Mouse (Mus musculus) 3134 (cell line): ENCODE measurements around the gene Gmeb1.
A peak's percentile ranks its signal among the peaks of the same experiment; 100 is the strongest.
"Not testable (repeated sequence)": the region's sequence is repeated elsewhere in the genome, so short reads cannot be mapped to it uniquely, and the experiment has no call there.

Experiments used
- DNase-seq: peaks from one replicate; pipeline ENCODE4 v3.0.0-alpha.2; 2011; ENCODE audit warnings: low spot score; ENCODE audit not compliant: insufficient read length; ENCODE audit errors: extremely low read depth

Gene Gmeb1

DNA sequence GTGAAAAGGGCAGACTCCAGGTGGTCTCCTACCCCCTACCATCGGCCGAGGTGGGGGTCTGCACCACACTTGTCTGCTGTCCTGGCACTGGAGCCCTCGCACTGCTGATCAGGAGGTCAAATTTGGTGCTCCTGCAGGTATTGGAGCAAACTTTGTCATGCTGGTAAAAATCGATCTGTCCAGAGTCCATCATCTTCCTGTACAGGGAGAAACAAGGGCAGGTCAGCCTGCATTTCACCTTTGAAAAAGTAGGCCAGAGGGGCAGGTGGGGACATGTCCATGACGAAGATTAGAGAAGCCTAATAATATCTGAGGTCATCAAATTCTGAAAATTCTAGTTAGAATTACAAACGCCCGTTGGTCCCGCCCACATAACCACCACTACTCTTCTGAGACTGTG lies 26.7 kb downstream of the Gmeb1 start:
- DNase-seq = no peak

DNA sequence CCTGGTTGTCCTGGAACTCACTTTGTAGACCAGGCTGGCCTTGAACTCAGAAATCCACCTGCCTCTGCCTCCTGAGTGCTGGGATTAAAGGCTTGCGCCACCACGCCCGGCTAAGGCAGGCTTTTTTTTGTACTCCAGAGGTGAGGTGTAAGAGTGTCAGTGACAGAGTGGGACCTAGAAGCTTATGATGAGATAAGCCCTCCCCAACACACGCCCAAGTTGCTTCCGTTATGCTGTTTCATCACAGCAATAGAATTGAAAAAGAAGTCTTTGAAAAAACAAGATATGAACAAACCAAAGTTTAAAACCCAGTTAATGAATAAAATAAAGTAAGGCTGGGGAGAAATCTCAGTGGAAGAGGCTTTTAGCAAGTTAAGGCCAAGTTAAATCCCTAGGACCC lies 31.0 kb downstream of the Gmeb1 start:
- no peak for DNase-seq

DNA sequence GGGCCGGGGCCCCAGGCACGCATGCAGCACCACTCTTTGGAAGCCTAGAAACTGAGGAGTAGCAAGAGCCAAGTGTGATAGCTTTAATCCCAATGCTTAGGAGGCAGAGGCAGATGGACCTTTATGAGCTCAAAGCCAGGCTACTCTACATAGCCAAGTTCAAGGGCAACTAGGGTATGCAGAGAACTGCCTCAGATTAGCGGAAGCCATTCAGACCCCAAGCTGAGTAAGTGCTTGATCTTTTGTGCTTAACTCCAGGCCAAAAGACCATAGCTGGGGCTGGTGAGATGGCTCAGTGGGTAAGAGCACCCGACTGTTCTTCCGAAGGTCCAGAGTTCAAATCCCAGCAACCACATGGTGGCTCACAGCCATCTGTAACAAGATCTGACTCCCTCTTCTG lies 39.4 kb downstream of the Gmeb1 start:
- not testable (repeated sequence) for DNase-seq

DNA sequence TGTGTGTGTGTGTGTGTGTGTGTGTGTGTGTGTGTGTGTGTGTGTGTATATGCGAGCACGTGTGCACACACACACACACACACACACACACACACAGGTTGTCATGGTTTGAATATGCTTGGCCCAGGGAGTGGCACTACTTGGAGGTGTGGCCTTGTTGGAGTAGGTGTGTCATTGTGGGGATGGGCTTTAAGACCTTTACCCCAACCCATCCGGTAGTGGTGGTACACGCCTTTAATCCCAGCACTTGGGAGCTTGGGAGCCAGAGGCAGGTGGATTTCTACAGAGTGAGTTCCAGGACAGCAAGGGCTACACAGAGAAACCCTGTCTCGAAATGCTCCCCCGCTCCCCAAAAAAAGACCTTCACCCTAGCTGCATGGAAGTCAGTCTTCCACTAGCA lies 43.0 kb downstream of the Gmeb1 start:
- not testable (repeated sequence) for DNase-seq

DNA sequence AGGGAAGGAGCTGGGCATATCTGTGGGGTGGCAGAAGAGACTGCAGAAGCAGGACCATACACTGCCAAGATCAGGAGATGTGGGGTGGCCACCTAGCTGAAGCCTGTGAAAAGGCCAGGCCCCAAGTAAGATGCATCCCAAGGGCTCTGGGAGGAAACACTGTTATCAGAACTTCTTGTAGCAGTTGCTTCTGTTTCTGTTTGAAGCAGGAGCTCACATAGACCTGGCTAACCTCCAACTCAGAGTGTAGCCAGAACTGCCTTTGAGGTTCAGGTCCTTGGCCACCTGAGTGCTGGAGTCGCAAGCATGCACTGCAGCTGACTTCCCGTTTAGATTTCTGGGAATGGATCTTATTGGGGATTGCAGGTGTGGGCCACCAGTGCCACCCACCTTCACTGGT lies 43.6 kb downstream of the Gmeb1 start:
- DNase-seq = no peak

DNA sequence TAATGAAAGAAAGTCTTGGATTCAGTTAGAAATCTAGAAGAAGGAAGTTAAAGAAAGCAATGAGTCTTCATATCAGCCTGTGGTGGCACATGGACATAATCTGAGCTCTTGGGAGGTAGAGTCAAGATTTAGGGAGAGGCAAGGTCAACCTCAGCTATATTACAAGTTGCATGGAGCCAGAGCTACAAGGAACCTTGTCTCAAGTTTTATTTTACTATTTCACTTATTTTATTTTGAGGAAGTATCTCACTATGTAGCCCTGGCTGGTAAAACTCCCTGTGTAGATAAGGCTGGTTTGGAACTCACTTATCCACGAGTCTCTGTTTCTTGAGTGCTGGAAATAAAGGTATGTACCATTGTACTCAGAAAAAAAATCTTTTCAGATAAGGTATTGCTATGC lies 44.8 kb downstream of the Gmeb1 start:
- DNase-seq = no peak

DNA sequence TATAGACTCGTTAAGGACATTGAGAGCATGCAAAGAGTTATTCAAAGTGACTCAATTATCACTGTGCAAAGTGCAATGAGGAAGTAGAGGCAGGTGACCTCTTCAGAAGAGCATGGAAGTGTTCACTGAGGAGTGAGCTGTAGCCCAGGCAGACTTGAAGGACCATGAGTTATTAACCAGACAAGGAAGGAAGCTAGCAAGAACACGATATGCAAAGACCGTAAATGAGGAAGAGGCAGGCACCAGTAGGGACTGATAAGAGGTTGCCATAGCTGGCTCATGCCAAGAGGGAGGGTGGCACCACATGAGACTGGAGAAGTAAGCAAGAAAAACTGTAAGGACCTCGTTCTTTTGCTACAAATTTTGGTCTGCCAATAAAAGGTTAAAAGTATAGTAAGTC lies 46.6 kb downstream of the Gmeb1 start:
- DNase-seq = no peak

DNA sequence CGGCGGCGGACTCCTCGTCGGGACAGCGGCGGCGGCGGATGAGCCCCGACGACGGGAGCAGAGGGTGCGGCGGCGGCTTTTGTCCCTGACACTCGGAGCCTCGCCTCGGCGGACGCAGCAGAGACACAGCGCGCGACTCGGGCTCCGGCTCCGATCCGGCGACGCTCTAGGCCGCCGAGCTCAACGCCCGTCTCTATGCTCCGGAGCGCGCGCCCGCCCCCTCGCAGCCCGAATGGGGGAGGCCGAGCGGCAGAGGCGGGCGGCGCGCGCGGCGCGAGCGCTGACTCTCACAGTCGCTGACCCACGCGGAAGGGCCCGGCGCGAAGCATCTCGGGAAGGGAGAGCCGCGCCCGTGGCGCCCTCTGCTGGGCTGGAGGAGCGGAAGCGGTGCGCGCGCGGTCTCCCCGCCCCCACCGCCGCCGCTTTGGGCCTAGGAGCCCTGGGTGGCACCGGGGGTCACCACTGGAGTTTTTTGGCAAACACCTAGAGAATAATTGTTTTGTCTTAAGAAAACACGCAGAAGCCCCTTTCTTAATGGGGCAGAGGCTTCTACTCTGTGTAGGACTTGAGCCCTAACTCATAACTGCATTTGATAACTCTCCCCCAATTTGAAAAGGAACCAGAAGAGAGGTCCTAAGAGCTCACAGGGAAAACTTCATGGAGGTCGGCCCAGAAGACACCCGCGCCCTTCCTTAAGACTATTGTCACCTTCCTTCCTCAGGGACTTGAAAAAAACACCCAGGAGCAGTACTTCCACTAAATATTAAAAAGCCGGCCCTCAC lies 49.3 kb downstream of the Gmeb1 start, which contains the start of gene Ythdf2:
Gene Ythdf2, minus strand, starts transcription at position 351 of the 782 bp plus-strand sequence.
- DNase-seq = peak; percentile 93

DNA sequence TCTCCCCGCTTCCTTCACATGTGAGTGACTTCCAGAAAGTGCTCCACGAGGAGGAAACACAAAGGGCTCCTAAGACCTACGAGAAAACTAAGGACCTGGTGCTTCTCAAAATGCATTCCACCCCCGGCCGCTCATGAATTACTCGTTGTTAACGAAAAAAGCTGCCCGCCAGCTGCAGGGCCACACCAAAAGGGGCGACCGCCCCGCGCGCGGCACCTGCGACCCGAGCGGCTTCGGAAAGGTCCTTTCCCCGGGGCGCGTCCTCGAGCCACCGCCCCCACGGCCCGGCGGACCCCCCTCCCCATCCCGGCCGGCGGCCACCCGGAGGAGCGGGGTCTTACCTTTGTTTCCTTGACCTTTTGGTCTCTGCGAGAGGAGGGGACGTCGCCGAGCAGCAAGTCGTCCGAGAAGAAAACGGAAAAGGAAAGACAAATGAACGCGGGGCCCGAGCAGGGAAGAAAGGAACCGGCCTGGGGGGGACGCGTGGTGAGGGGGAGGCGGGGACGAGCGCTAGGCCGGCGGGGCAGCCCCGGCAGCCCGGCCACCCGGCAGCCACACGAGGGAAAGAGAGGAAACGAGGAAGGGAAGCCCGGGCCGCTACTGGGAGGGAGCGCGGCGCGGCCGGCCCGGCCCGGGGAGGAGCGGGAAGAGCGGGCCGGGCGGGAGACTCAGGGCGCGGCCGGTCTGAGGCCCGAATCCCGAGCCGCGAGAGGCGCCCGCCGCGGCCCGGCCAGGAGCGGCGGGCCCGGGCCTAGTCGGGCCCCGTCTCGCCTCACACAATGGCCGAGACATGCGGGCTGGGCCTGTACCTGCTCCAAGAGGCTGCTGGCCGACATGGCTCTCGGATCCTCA lies 50.1 kb downstream of the Gmeb1 start:
- peak; percentile 26 for DNase-seq

DNA sequence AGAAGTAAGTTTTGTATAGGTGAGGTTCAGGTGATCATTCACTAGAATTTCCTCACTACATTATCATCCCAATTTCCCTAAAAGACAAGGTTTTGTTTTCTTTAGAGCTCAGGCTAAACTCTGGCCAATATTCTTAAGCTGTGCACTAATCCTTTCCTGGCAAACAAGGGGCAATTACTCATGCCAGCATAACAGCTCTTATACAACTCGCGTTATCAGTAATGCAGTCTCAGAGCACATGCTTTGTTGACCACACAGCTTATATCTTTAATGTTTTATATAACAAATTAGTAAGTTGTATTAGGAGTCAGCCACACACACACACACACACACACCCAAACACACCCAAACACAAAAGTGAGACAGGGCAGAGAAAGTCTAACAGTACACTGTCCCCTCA lies 51.1 kb downstream of the Gmeb1 start:
- DNase-seq = no peak

DNA sequence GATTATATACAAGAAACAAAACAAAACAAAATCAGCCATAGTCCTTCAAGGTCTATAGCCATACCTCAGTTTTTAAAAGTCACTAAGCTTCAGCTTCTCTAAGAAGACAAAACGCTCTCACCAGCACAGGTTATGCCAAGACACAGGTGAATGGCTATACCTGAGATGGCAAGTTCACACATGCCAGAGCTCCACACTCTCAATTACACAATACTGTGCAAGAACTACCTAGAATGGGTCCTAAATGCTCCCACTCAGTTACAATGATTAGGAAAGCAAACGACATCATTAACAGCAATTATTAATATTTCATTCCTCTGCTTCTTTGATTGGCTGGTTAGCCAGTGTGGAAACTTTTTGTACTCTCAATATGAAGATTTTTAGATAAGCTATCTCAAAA lies 52.1 kb downstream of the Gmeb1 start:
- no peak for DNase-seq

DNA sequence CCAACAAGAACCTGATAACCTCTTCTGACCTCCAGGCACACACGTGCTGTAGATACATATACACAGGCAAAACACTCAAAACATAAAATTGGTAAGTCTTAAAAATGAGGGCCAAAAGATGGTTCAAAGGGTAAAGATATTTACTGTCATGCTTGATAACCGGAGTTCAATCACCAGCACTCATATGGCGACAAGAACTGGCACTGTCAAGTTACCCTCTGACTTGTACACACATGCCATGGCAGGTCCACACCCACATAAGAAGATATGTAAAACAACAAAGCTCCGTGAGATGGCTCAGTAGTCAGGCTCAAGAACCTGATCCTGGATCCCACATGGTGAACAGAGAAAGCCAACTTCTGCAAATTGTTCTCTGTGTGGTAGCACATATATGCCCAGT lies 54.1 kb downstream of the Gmeb1 start:
- no peak for DNase-seq

DNA sequence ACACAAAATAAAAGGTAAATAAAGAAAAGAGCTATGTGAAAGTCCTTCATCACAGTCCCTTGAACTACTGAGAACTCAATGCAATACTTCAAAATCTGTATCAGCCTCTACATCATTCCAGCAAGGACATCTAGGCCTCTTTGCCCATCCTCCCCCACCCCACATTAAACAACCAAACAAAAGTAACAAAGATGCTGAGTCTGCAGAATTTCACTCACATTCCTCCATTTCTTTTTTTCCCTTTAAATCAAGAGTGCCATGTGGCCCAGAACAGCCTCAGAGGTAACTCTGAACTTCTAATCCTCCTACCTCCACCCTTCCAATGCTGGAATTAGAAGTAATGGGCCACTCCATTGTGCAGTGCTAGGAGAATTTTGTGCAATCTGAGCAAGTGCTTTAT lies 62.6 kb downstream of the Gmeb1 start:
- no peak for DNase-seq

DNA sequence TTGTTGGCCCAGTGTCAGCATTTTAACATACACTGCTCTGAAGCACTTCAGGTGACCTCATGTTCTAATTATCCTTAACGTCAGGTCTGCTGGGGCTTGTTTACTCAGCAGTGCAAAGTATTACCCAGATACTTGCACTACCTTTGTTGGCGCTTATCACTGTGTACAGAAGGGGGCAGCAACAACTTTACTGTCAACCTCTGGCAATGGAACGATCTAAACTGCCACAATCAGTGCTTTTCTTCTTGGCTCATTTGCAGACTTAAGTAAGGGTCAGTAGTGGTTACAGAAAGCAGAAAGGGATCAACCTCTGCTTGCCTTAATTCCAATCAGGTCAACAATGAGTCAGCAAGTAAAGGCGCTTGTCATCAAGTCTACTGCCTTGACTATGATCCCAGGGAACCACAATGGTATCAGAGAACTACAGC lies 63.1 kb downstream of the Gmeb1 start:
- DNase-seq = no peak

DNA sequence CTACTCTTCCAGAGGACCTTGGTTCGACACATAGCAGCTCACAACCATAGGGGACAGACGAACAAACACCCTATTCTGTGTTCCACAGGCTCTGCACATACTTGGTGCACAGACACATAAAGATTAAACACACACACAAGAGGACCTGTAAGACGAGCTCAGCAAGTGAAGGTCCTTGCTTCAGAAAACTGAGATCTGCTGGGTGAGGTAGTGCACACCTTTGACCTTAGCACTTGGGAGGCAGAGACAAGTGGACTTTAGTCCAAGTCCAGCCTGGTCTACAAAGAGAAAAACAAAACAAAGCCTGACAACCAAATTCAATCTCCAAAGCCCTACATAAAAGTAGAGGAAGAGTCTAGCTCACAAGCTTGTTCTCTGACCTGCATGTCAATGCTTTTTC lies 66.4 kb downstream of the Gmeb1 start:
- DNase-seq = no peak

DNA sequence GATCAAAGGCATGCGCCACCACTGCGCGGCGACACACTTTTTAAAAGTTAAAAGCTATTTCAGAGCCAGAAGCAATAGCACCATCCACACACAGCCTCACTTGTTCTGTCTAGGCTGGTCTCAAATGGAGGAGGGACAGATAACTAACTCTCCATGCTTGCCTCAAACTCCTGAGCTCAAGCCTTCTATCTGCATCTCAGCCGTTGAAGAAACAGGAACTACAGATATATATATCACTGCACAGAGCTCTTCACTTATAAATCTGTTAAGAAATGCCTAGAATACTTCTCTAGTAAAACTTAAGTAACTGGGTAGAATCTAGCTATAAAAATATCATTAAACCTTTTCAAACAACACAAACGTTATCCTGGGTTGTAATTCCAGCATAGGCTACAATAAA lies 67.0 kb downstream of the Gmeb1 start:
- DNase-seq = no peak

DNA sequence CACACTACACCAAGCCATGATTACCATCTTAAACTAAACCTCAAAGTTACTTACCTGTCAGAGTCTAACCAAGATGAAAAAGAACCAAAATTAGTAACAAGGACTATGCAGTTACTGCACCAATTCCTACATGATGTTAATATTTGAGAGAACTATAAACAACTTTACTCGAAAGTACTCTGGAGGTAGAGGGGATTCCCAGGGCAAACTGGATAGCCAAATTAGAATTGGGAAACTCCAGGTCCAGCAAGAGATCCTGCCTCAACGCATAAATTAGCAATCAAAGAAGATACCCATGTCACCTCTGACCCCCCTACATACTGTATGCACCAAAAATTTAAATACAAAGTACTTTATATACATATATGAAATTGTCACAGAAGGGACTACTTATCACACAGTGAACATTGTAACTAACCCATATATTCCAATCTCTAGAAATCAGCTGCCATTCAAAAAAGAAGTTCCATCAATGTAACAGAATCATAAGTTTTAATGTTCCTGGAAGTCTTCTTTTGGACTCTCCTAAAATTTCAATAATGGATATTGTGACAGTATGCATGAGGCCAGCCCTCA lies 73.5 kb downstream of the Gmeb1 start:
- no peak for DNase-seq

DNA sequence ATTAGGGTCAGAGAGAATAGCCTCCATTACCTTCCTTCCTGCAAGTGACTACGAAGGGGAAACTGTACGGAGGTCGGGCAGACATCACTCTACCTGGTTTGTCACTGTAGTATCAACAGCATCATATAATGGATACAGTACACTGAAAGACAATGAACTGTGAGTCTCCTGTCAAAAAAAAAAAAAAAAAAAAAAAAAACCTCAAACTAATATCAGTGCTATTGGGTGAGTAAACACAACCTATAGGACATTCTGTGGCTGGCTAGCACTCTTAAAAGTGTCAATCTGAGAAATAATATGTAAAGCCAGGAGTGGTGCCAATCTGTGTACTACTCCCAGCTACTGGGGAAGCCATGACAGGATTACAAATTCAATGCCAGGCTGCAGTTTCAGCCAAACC lies 78.2 kb downstream of the Gmeb1 start:
- no peak for DNase-seq

DNA sequence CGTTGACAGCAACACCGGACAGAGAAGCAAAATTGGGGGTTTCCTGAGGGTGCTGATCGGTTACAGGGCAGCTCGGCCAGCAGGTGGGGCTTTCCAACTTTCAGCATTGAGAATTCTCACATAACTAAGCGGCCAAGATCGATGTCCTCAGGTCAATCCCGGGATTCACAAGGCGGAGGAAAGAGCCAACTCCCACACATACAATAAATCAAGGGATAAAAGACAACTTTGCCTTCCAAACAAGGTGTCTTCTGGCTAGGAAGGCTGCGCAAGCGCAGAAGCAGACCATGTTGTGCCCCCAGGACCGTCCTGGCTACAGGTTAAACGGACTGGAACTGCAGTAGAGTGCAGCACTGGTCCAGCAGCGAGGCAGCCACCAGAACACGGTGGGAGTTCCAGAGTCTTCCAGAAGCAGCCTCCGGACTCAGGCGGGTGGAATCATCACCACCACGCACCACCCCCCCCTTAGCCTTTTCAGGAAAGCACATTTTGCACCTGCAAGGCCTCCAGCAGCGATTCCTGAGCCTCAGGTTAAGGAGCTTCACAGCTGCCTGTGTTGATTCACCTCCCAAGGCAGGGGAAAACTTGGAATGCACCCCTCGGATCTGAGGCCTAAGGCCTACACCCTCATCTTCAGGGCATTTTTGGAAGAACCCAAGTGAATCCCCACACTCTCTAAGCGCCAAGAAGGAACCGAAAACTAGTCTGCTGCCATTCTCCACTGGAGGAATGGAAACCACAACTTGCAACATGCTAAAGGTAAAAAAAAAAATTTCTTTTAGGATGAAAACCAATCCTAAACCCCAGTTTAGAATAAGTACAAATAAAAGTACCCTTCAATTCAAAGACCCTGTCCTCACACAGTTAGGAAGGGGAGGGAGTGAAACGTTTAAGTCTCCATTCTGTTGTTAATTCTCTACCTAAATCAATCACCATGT lies 79.4 kb downstream of the Gmeb1 start:
- no peak for DNase-seq

DNA sequence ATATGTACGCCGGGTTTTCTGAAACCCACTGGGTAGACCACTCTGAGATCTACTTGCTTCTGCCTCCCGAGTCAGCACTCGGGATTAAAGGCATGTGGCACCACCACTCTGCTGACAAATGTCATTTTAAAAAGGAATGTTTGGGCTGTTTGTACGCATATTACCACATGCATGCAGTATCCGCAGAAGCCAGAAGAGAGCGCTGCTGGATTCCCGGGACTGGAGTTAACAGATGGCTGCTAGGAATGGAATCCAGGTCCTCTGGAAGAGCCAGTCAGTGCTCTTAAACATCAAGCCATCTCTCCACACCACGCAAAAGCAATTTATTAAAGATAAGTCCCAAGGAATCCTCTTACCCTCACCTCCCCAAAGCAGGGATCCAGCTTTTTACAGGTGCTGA lies 80.7 kb downstream of the Gmeb1 start:
- no peak for DNase-seq
